Mouse (Mus musculus): ENCODE results near the gene Prnp. TPM values are rescaled to one million over a fixed set of nuclear protein-coding genes. Genes with fewer than 3 reads are reported as not detected.

Gene Prnp
- 53.2 and 57.0 TPM in 2 replicates for polyA plus RNA-seq (2015; fragmentation: Nextera tagmentation; extraction: Ambion mirVana)

- Histone ChIP-seq H3K9me3 (no peaks in the 10 kb centered on the region), H3K4me1 (peaks cover 6% of the 10 kb centered on the region; the same call in 1 of the 2 replicates), H3K36me3 (no peaks in the 10 kb centered on the region), H3K27ac (peak within 1 kb of the TSS; percentile 80), H3K4me2 (peak within 1 kb of the TSS; percentile 76), H3K4me3 (peak within 1 kb of the TSS; percentile 78), H3K9ac (peak within 1 kb of the TSS; percentile 73), H3K27me3 (no peaks in the 10 kb centered on the region)
- 5% methylated on average over 52 of the region's 52 CpGs for WGBS
- ATAC-seq (ENCODE audit: borderline replicate concordance, extremely low read depth, low FRiP score, low TSS enrichment), result peak; percentile 93
Measured at GRCm38 (mm10) chr2:131909683-131910572, at the start of gene Prnp, which contains the start of gene Prn. TSS of gene Prnp (plus strand) at chr2:131909928. TSS of gene Prn (plus strand) at chr2:131909957.

GRCm38 (mm10) chr2:131862617-131863275 is 47.0 kb upstream of the Prnp start:
- no peaks in the 10 kb centered on the region for H3K27me3 ChIP-seq
- no peak overlapping the region for H3K9ac ChIP-seq
- H3K27ac ChIP-seq, result no peak overlapping the region

GRCm38 (mm10) chr2:131863472-131863871 is 46.3 kb upstream of the Prnp start:
- no peaks in the 10 kb centered on the region for H3K9me3 ChIP-seq
- WGBS, result 58% methylated on average over 3 of the region's 3 CpGs
- H3K4me3 ChIP-seq, result no peak overlapping the region
- H3K4me2 ChIP-seq, result no peak overlapping the region
- no peaks in the 10 kb centered on the region for H3K4me1 ChIP-seq
- H3K9ac ChIP-seq, result no peak overlapping the region
- H3K27ac ChIP-seq, result no peak overlapping the region
- no peaks in the 10 kb centered on the region for H3K27me3 ChIP-seq
- no peak for ATAC-seq (ENCODE audit: borderline replicate concordance, extremely low read depth, low FRiP score, low TSS enrichment)
- H3K36me3 ChIP-seq, result no peaks in the 10 kb centered on the region

More at GRCm38 (mm10) chr2:131862617-131863275, 47.0 kb upstream of the Prnp start:
- Histone ChIP-seq H3K36me3 (no peaks in the 10 kb centered on the region), H3K4me3 (no peak overlapping the region), H3K9me3 (no peaks in the 10 kb centered on the region), H3K4me1 (no peaks in the 10 kb centered on the region), H3K4me2 (no peak overlapping the region)
- 60% methylated on average over 3 of the region's 3 CpGs for WGBS
- no peak for ATAC-seq (ENCODE audit: borderline replicate concordance, extremely low read depth, low FRiP score, low TSS enrichment)

- no peak for ATAC-seq (ENCODE audit: borderline replicate concordance, extremely low read depth, low FRiP score, low TSS enrichment)
- H3K4me2 ChIP-seq, result no peak overlapping the region
- no peak overlapping the region for H3K4me3 ChIP-seq
- no peaks in the 10 kb centered on the region for H3K9me3 ChIP-seq
- H3K27ac ChIP-seq, result no peak overlapping the region
- no peaks in the 10 kb centered on the region for H3K36me3 ChIP-seq
- 59% methylated on average over 2 of the region's 2 CpGs for WGBS
- H3K4me1 ChIP-seq, result no peaks in the 10 kb centered on the region
- H3K9ac ChIP-seq, result no peak overlapping the region
- H3K27me3 ChIP-seq, result no peaks in the 10 kb centered on the region
Measured at GRCm38 (mm10) chr2:131864262-131864796, 45.4 kb upstream of the Prnp start.

- Histone ChIP-seq H3K4me2 (no peak overlapping the region), H3K9ac (no peak overlapping the region), H3K27me3 (no peaks in the 10 kb centered on the region), H3K27ac (no peak overlapping the region), H3K4me3 (no peak overlapping the region), H3K9me3 (no peaks in the 10 kb centered on the region), H3K4me1 (no peaks in the 10 kb centered on the region), H3K36me3 (no peaks in the 10 kb centered on the region)
- no peak for ATAC-seq (ENCODE audit: borderline replicate concordance, extremely low read depth, low FRiP score, low TSS enrichment)
Measured at GRCm38 (mm10) chr2:131866676-131867075, 43.1 kb upstream of the Prnp start.

- Histone ChIP-seq H3K4me1 (no peaks in the 10 kb centered on the region), H3K27me3 (no peaks in the 10 kb centered on the region), H3K4me3 (no peak overlapping the region), H3K9ac (no peak overlapping the region), H3K36me3 (no peaks in the 10 kb centered on the region), H3K4me2 (no peak overlapping the region), H3K27ac (no peak overlapping the region), H3K9me3 (no peaks in the 10 kb centered on the region)
- WGBS, result 72% methylated on average over 5 of the region's 5 CpGs
- ATAC-seq (ENCODE audit: borderline replicate concordance, extremely low read depth, low FRiP score, low TSS enrichment), result no peak
Measured at GRCm38 (mm10) chr2:131868983-131869382, 40.7 kb upstream of the Prnp start.

- no peaks in the 10 kb centered on the region for H3K27me3 ChIP-seq
- no peaks in the 10 kb centered on the region for H3K4me1 ChIP-seq
- H3K27ac ChIP-seq, result no peak overlapping the region
- no peak overlapping the region for H3K4me2 ChIP-seq
- no peaks in the 10 kb centered on the region for H3K36me3 ChIP-seq
- no peak overlapping the region for H3K4me3 ChIP-seq
- H3K9ac ChIP-seq, result no peak overlapping the region
- H3K9me3 ChIP-seq, result no peaks in the 10 kb centered on the region
- WGBS, result 83% methylated on average over 1 of the region's 1 CpGs
- no peak for ATAC-seq (ENCODE audit: borderline replicate concordance, extremely low read depth, low FRiP score, low TSS enrichment)
Measured at GRCm38 (mm10) chr2:131873376-131873775, 36.4 kb upstream of the Prnp start.

- Histone ChIP-seq H3K9ac (no peak overlapping the region), H3K27ac (no peak overlapping the region), H3K36me3 (no peaks in the 10 kb centered on the region), H3K4me3 (no peak overlapping the region), H3K9me3 (no peaks in the 10 kb centered on the region), H3K4me1 (no peaks in the 10 kb centered on the region), H3K27me3 (no peaks in the 10 kb centered on the region), H3K4me2 (no peak overlapping the region)
- WGBS, result 83% methylated on average over 7 of the region's 7 CpGs
- ATAC-seq (ENCODE audit: borderline replicate concordance, extremely low read depth, low FRiP score, low TSS enrichment), result no peak
Measured at GRCm38 (mm10) chr2:131876551-131877265, 33.0 kb upstream of the Prnp start.

- Histone ChIP-seq H3K27me3 (no peaks in the 10 kb centered on the region), H3K9ac (no peak overlapping the region), H3K4me2 (no peak overlapping the region), H3K36me3 (no peaks in the 10 kb centered on the region), H3K9me3 (no peaks in the 10 kb centered on the region), H3K4me3 (no peak overlapping the region), H3K27ac (no peak overlapping the region), H3K4me1 (no peaks in the 10 kb centered on the region)
- WGBS, result 60% methylated on average over 4 of the region's 4 CpGs
- no peak for ATAC-seq (ENCODE audit: borderline replicate concordance, extremely low read depth, low FRiP score, low TSS enrichment)
Measured at GRCm38 (mm10) chr2:131881766-131882165, 28.0 kb upstream of the Prnp start.

GRCm38 (mm10) chr2:131883136-131883535 is 26.6 kb upstream of the Prnp start:
- H3K4me2 ChIP-seq, result no peak overlapping the region
- H3K9me3 ChIP-seq, result no peaks in the 10 kb centered on the region
- H3K36me3 ChIP-seq, result no peaks in the 10 kb centered on the region
- no peak for ATAC-seq (ENCODE audit: borderline replicate concordance, extremely low read depth, low FRiP score, low TSS enrichment)
- H3K9ac ChIP-seq, result no peak overlapping the region
- no peak overlapping the region for H3K27ac ChIP-seq
- peaks cover 2% of the 10 kb centered on the region; the same call in 1 of the 2 replicates for H3K4me1 ChIP-seq
- 38% methylated on average over 2 of the region's 2 CpGs for WGBS
- no peak overlapping the region for H3K4me3 ChIP-seq
- no peaks in the 10 kb centered on the region for H3K27me3 ChIP-seq

GRCm38 (mm10) chr2:131886503-131887160 is 23.1 kb upstream of the Prnp start:
- WGBS, result 77% methylated on average over 6 of the region's 6 CpGs
- no peak overlapping the region for H3K27ac ChIP-seq
- no peak overlapping the region for H3K9ac ChIP-seq
- H3K9me3 ChIP-seq, result no peaks in the 10 kb centered on the region
- ATAC-seq (ENCODE audit: borderline replicate concordance, extremely low read depth, low FRiP score, low TSS enrichment), result no peak
- no peaks in the 10 kb centered on the region for H3K27me3 ChIP-seq
- H3K36me3 ChIP-seq, result no peaks in the 10 kb centered on the region
- H3K4me3 ChIP-seq, result no peak overlapping the region
- no peak overlapping the region for H3K4me2 ChIP-seq
- peaks cover 25% of the 10 kb centered on the region for H3K4me1 ChIP-seq
